Mouse (Mus musculus) thymus, adult 2 months (tissue): ENCODE measurements around the gene Cdk14. TPM values are rescaled to one million over a fixed set of nuclear protein-coding genes. Genes with fewer than 3 reads are reported as not detected.

Source experiments
- DNase-seq: peaks from one replicate; pipeline ENCODE4 v3.0.0; 2021
- H3K27ac ChIP-seq: fragments of 200-500 bp; 2 replicates; pipeline ENCODE4 v1.5.1; 2012; ENCODE audit warnings: low read length, control low read depth; ENCODE audit not compliant: control insufficient read depth, insufficient read depth
- H3K27me3 ChIP-seq: fragments of 200-500 bp; 2 replicates; pipeline ENCODE4 v1.6.1; 2012; ENCODE audit warnings: mild to moderate bottlenecking, low read length, moderate library complexity, mixed read lengths; ENCODE audit not compliant: control insufficient read depth, insufficient read depth
- H3K36me3 ChIP-seq: fragments of 200-500 bp; 2 replicates; pipeline ENCODE4 v1.6.1; 2012; ENCODE audit warnings: mild to moderate bottlenecking, low read length, moderate library complexity; ENCODE audit not compliant: control insufficient read depth, insufficient read depth
- H3K4me1 ChIP-seq: fragments of 200-500 bp; replicated peaks from 2 replicates; pipeline ENCODE4 v1.6.1; 2012; ENCODE audit warnings: low read length; ENCODE audit not compliant: control insufficient read depth, insufficient read depth
- H3K4me3 ChIP-seq: fragments of 200-500 bp; 2 replicates; pipeline ENCODE4 v1.5.1; 2012; ENCODE audit warnings: mild to moderate bottlenecking, low read length, control low read depth, moderate library complexity; ENCODE audit not compliant: control insufficient read depth, insufficient read depth
- CTCF ChIP-seq: fragments of 200-500 bp; IDR thresholded peaks from 2 replicates; pipeline ENCODE4 v1.5.1; 2012; ENCODE audit warnings: mild to moderate bottlenecking, control low read depth, low read length, moderate library complexity, borderline replicate concordance; ENCODE audit not compliant: control insufficient read depth, poor library complexity, insufficient read depth; ENCODE audit errors: extremely low read depth
- POLR2A ChIP-seq: fragments of 200-500 bp; IDR thresholded peaks from 2 replicates; pipeline ENCODE4 v1.6.1; 2012; ENCODE audit warnings: mild to moderate bottlenecking, low read length, control low read depth, moderate library complexity; ENCODE audit not compliant: control insufficient read depth, poor library complexity, insufficient read depth; ENCODE audit errors: extremely low read depth
- WGBS: fragments of 180-500 bp; shearing (Covaris S2); methylation state at CpG from one replicate; pipeline ENCODE4 v1.1.7; 2018; 5-methylcytosine and 5-hydroxymethylcytosine counted together
- polyA plus RNA-seq: library from polyadenylated mRNA; depleted of rRNA; stranded (reverse); fragments of >200 nt; gene quantifications from 2 replicates; pipeline ENCODE4 v1.2.3, GENCODE M21; 2012

The Cdk14 gene
- polyA plus RNA-seq, 1 experiment, result 0.90 TPM

- DNase-seq, result no peak
- no peak overlapping the region for H3K27ac ChIP-seq
- H3K36me3 ChIP-seq, result no peaks in the 10 kb centered on the region
- no peaks in the 10 kb centered on the region for H3K27me3 ChIP-seq
- no peaks in the 10 kb centered on the region for H3K4me1 ChIP-seq
- TF ChIP-seq POLR2A (no peak), CTCF (no peak)
- WGBS, result 10% methylated on average over 4 of the region's 4 CpGs
- no peak overlapping the region for H3K4me3 ChIP-seq
Measured at GRCm38 (mm10) chr5:5056102-5056883, 363.8 kb downstream of the Cdk14 start.

- WGBS, result 4% methylated on average over 1 of the region's 1 CpGs
- TF ChIP-seq CTCF (no peak), POLR2A (no peak)
- no peaks in the 10 kb centered on the region for H3K4me1 ChIP-seq
- no peaks in the 10 kb centered on the region for H3K36me3 ChIP-seq
- DNase-seq, result no peak
- H3K27ac ChIP-seq, result no peak overlapping the region
- H3K27me3 ChIP-seq, result no peaks in the 10 kb centered on the region
- no peak overlapping the region for H3K4me3 ChIP-seq
Measured at GRCm38 (mm10) chr5:5055494-5055893, 364.6 kb downstream of the Cdk14 start.

- DNase-seq, result no peak
- no peaks in the 10 kb centered on the region for H3K27me3 ChIP-seq
- H3K36me3 ChIP-seq, result no peaks in the 10 kb centered on the region
- H3K27ac ChIP-seq, result no peak overlapping the region
- WGBS, result 60% methylated on average over 1 of the region's 1 CpGs
- no peak overlapping the region for H3K4me3 ChIP-seq
- H3K4me1 ChIP-seq, result no peaks in the 10 kb centered on the region
- TF ChIP-seq CTCF (no peak), POLR2A (no peak)
Measured at GRCm38 (mm10) chr5:5054270-5054669, 365.8 kb downstream of the Cdk14 start.

- H3K4me1 ChIP-seq, result no peaks in the 10 kb centered on the region
- no peaks in the 10 kb centered on the region for H3K27me3 ChIP-seq
- TF ChIP-seq POLR2A (no peak), CTCF (no peak)
- 92% methylated on average over 5 of the region's 5 CpGs for WGBS
- H3K36me3 ChIP-seq, result no peaks in the 10 kb centered on the region
- DNase-seq, result no peak
- no peak overlapping the region for H3K4me3 ChIP-seq
- H3K27ac ChIP-seq, result no peak overlapping the region
Measured at GRCm38 (mm10) chr5:5044326-5044725, 375.8 kb downstream of the Cdk14 start.

GRCm38 (mm10) chr5:5042735-5043134 lies 377.4 kb downstream of the Cdk14 start:
- WGBS, result 95% methylated on average over 1 of the region's 1 CpGs
- no peaks in the 10 kb centered on the region for H3K36me3 ChIP-seq
- no peak for TF ChIP-seq CTCF
- TF ChIP-seq POLR2A, result no peak
- no peak for DNase-seq
- no peaks in the 10 kb centered on the region for H3K27me3 ChIP-seq
- H3K4me1 ChIP-seq, result no peaks in the 10 kb centered on the region
- H3K4me3 ChIP-seq, result no peak overlapping the region
- no peak overlapping the region for H3K27ac ChIP-seq

- Histone ChIP-seq H3K27me3 (no peaks in the 10 kb centered on the region), H3K4me3 (no peak overlapping the region), H3K4me1 (no peaks in the 10 kb centered on the region), H3K36me3 (no peaks in the 10 kb centered on the region), H3K27ac (no peak overlapping the region)
- TF ChIP-seq CTCF, result no peak
- no peak for TF ChIP-seq POLR2A
- no peak for DNase-seq
- WGBS, result 91% methylated on average over 4 of the region's 4 CpGs
Measured at GRCm38 (mm10) chr5:5041480-5041879, 378.6 kb downstream of the Cdk14 start.
